Mouse (Mus musculus) stomach, embryonic 14.5 days (tissue): ENCODE results near the gene Jpt1. TPM values are rescaled to one million over a fixed set of nuclear protein-coding genes. Genes with fewer than 3 reads are reported as not detected.

Source experiments
- ATAC-seq: fragments of 200-750 bp; cut with Nextera tagmentation; 2 replicates; pipeline ENCODE4 v1.8.0; 2017; ENCODE audit warnings: low read depth, moderate TSS enrichment; ENCODE audit not compliant: insufficient number of reproducible peaks, insufficient read depth, low FRiP score
- H3K27ac ChIP-seq: fragments of 300-500 bp; sonication (generic); 2 replicates; pipeline ENCODE4 v1.5.1; 2014; ENCODE audit warnings: mild to moderate bottlenecking, low read length, moderate library complexity, mixed read lengths
- H3K27me3 ChIP-seq: fragments of 300-500 bp; sonication (generic); 2 replicates; pipeline ENCODE4 v1.6.1; 2014; ENCODE audit warnings: low read length, control low read depth, mixed read lengths; ENCODE audit not compliant: control insufficient read depth, insufficient read depth
- H3K36me3 ChIP-seq: fragments of 300-500 bp; sonication (generic); 2 replicates; pipeline ENCODE4 v1.6.1; 2014; ENCODE audit warnings: mild to moderate bottlenecking, control low read depth, low read length, moderate library complexity, mixed read lengths; ENCODE audit not compliant: control insufficient read depth, insufficient read depth
- H3K4me1 ChIP-seq: fragments of 300-500 bp; sonication (generic); 2 replicates; pipeline ENCODE4 v1.6.1; 2014; ENCODE audit warnings: low read length, control low read depth, mixed read lengths; ENCODE audit not compliant: control insufficient read depth, insufficient read depth
- H3K4me2 ChIP-seq: fragments of 300-500 bp; sonication (generic); replicated peaks from 2 replicates; pipeline ENCODE4 v1.6.1; 2014; ENCODE audit warnings: low read depth, low read length, control low read depth
- H3K4me3 ChIP-seq: fragments of 300-500 bp; sonication (generic); 2 replicates; pipeline ENCODE4 v1.5.1; 2014; ENCODE audit warnings: low read depth, low read length, control low read depth
- H3K9ac ChIP-seq: fragments of 300-500 bp; sonication (generic); replicated peaks from 2 replicates; pipeline ENCODE4 v1.6.1; 2014; ENCODE audit warnings: low read depth, mild to moderate bottlenecking, control low read depth, low read length, moderate library complexity, mixed read lengths
- H3K9me3 ChIP-seq: fragments of 300-500 bp; sonication (generic); 2 replicates; pipeline ENCODE4 v1.6.1; 2016; ENCODE audit warnings: low read depth, low read length, control low read depth; ENCODE audit not compliant: control insufficient read depth
- WGBS: fragments of 180-500 bp; shearing (Covaris S2); extraction: QIAGEN DNeasy Blood & Tissue Kit; methylation state at CpG from one replicate; pipeline ENCODE4 v1.1.7; 2014; 5-methylcytosine and 5-hydroxymethylcytosine counted together
- polyA plus RNA-seq: library from polyadenylated mRNA; unstranded; fragments of >200 nt; fragmentation: Nextera tagmentation; extraction: Ambion mirVana; gene quantifications from 2 replicates; pipeline ENCODE4 v1.2.1, GENCODE M21; 2014

Gene Jpt1
- polyA plus RNA-seq, 1 experiment from 2014 or later, result 563 TPM

DNA sequence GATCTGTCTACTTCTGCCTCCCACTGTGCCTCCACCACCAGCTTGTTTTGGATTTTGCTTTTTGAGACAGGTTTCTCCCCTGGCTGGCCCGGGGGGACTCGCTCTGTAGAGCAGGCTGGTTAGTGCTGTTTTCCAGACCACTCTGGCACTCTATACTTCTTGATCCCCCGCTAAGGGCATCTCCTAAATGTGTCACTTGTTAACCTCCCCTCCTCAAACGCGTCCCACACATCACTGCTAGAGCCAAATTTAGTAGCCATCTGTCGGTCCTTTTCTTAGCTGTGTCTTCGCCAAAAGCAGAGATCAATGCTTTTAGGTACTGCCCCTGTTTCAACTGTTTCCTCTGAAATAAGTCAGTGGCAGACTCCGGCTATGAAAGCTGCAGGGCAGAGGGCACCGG lies 4.5 kb upstream of the Jpt1 start:
- peaks cover 4% of the 10 kb centered on the region for H3K36me3 ChIP-seq
- H3K9ac ChIP-seq, result no peak overlapping the region
- no peaks in the 10 kb centered on the region for H3K9me3 ChIP-seq
- no peak overlapping the region for H3K4me3 ChIP-seq
- no peak overlapping the region for H3K4me2 ChIP-seq
- 56% methylated on average over 9 of the region's 9 CpGs for WGBS
- H3K27me3 ChIP-seq, result no peaks in the 10 kb centered on the region
- H3K4me1 ChIP-seq, result 0 out of 2 replicates have a peak, but pooled peaks cover 3% of the 10 kb centered on the region
- no peak overlapping the region for H3K27ac ChIP-seq
- ATAC-seq, result no peak

GRCm38 (mm10) chr11:115516942-115517341 lies 2.8 kb upstream of the Jpt1 start:
- Histone ChIP-seq H3K9me3 (no peaks in the 10 kb centered on the region), H3K4me3 (no peak overlapping the region), H3K4me1 (peaks cover 12% of the 10 kb centered on the region; the same call in 1 of the 2 replicates), H3K36me3 (no peaks in the 10 kb centered on the region), H3K4me2 (no peak overlapping the region), H3K9ac (no peak overlapping the region), H3K27ac (no peak overlapping the region), H3K27me3 (no peaks in the 10 kb centered on the region)
- 79% methylated on average over 5 of the region's 5 CpGs for WGBS
- no peak for ATAC-seq

- Histone ChIP-seq H3K4me2 (0 out of 2 replicates have a peak overlapping the region, but pooled peaks have one; percentile 58), H3K4me3 (no peak overlapping the region), H3K27me3 (no peaks in the 10 kb centered on the region), H3K9ac (no peak overlapping the region), H3K27ac (no peak overlapping the region), H3K4me1 (peaks cover 30% of the 10 kb centered on the region), H3K9me3 (no peaks in the 10 kb centered on the region), H3K36me3 (no peaks in the 10 kb centered on the region)
- 66% methylated on average over 6 of the region's 6 CpGs for WGBS
- ATAC-seq, result no peak
Measured at GRCm38 (mm10) chr11:115515021-115515420, 834 bp upstream of the Jpt1 start.

- no peaks in the 10 kb centered on the region for H3K36me3 ChIP-seq
- peak overlapping the region; percentile 99 for H3K4me3 ChIP-seq
- ATAC-seq, result peak; percentile 54
- peak overlapping the region; percentile 91 for H3K27ac ChIP-seq
- H3K9me3 ChIP-seq, result no peaks in the 10 kb centered on the region
- peak overlapping the region; percentile 58 for H3K4me2 ChIP-seq
- H3K9ac ChIP-seq, result peak overlapping the region; percentile 93
- no peaks in the 10 kb centered on the region for H3K27me3 ChIP-seq
- H3K4me1 ChIP-seq, result peaks cover 39% of the 10 kb centered on the region
- under 1% methylated on average over 57 of the region's 57 CpGs for WGBS
Measured at GRCm38 (mm10) chr11:115513271-115514237, 633 bp downstream of the Jpt1 start.

- H3K9ac ChIP-seq, result peak overlapping the region; percentile 93
- ATAC-seq, result no peak
- H3K4me3 ChIP-seq, result peak overlapping the region; percentile 99
- WGBS, result 19% methylated on average over 8 of the region's 8 CpGs
- no peaks in the 10 kb centered on the region for H3K27me3 ChIP-seq
- no peaks in the 10 kb centered on the region for H3K36me3 ChIP-seq
- peak overlapping the region; percentile 39; the same call in 1 of the 2 replicates for H3K27ac ChIP-seq
- no peaks in the 10 kb centered on the region for H3K9me3 ChIP-seq
- H3K4me1 ChIP-seq, result peaks cover 48% of the 10 kb centered on the region
- H3K4me2 ChIP-seq, result peak overlapping the region; percentile 58
Measured at GRCm38 (mm10) chr11:115512407-115513183, 1.6 kb downstream of the Jpt1 start.

GRCm38 (mm10) chr11:115512004-115512403 lies 2.2 kb downstream of the Jpt1 start:
- Histone ChIP-seq H3K4me1 (peaks cover 49% of the 10 kb centered on the region), H3K4me3 (peak overlapping the region; percentile 99), H3K4me2 (peak overlapping the region; percentile 58), H3K27me3 (no peaks in the 10 kb centered on the region), H3K36me3 (no peaks in the 10 kb centered on the region), H3K9ac (peak overlapping the region; percentile 93; the same call in 1 of the 2 replicates), H3K27ac (peak overlapping the region; percentile 39; the same call in 1 of the 2 replicates), H3K9me3 (no peaks in the 10 kb centered on the region)
- WGBS, result 20% methylated on average over 3 of the region's 3 CpGs
- ATAC-seq, result no peak

DNA sequence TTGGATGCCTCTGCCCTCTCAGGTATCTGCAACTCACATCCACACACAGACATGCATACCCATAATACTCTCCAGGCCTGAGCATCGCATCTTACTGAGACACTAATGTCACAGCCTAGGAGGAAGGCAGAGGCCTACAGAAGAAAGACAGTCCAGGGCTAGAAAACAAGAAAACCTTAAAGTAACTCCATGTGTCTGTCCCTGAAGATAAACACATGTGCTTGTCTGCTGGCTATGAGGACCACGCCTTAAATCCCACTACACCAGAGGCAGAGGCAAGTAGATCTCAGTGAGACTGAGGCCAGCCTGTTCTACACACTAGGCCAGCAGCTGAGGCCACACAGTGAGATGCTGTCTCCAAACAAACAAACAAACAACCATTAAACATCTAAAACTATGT lies 3.1 kb downstream of the Jpt1 start:
- ATAC-seq, result no peak
- peaks cover 49% of the 10 kb centered on the region for H3K4me1 ChIP-seq
- peak overlapping the region; percentile 58 for H3K4me2 ChIP-seq
- no peak overlapping the region for H3K27ac ChIP-seq
- H3K27me3 ChIP-seq, result no peaks in the 10 kb centered on the region
- 54% methylated on average over 2 of the region's 2 CpGs for WGBS
- H3K4me3 ChIP-seq, result peak overlapping the region; percentile 99; the same call in 1 of the 2 replicates
- no peaks in the 10 kb centered on the region for H3K36me3 ChIP-seq
- 0 out of 2 replicates have a peak overlapping the region, but pooled peaks have one; percentile 2 for H3K9ac ChIP-seq
- H3K9me3 ChIP-seq, result no peaks in the 10 kb centered on the region

DNA sequence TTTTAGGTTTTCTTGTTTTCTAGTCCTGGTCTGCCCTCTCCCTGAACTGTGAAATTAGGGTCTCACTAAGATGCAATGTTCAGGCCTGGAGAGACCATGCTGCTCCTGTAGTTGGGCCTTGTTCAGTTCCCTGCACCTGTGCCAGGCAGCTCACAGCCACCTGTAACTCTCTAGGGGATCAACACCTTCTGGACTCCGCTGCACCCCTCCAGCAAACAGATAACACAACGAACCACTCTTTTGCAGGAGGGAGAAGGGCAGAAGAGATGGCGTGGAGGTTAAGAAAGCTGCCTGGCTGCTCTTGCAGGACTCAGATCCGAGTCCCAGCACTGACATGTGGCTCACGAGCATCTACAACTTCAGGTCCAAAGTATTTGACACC lies 3.7 kb downstream of the Jpt1 start:
- ATAC-seq, result no peak
- 53% methylated on average over 5 of the region's 5 CpGs for WGBS
- Histone ChIP-seq H3K9me3 (no peaks in the 10 kb centered on the region), H3K4me3 (no peak overlapping the region; the same call in 1 of the 2 replicates), H3K4me2 (peak overlapping the region; percentile 58), H3K36me3 (no peaks in the 10 kb centered on the region), H3K27me3 (no peaks in the 10 kb centered on the region), H3K9ac (no peak overlapping the region), H3K27ac (no peak overlapping the region; the same call in 1 of the 2 replicates), H3K4me1 (peaks cover 49% of the 10 kb centered on the region)
